Mouse (Mus musculus): ENCODE data around the gene Entpd2. TPM values are rescaled to one million over a fixed set of nuclear protein-coding genes. Genes with fewer than 3 reads are reported as not detected.
A peak's percentile ranks its signal among the peaks of the same experiment; 100 is the strongest.
"Not testable (repeated sequence)": the region's sequence is repeated elsewhere in the genome, so short reads cannot be mapped to it uniquely, and the experiment has no call there.

Entpd2 gene
- polyA plus RNA-seq, 1 experiment from 2014 or later, result not detected

DNA sequence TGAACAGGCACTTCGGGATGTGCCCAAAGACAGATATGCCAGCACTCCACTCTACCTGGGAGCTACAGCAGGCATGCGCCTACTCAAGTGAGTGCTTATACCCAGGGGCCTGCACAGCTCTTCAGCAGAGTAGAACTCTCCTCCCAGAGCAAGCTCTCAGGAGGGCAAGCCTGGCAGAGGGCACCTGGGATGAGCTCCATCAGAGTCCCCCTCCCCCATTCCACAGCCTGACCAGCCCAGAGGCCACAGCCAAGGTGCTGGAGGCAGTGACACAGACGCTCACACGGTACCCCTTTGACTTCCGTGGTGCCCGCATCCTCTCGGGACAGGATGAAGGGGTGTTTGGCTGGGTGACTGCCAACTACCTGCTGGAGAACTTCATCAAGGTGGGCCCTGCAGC, 2.4 kb downstream of the Entpd2 start:
- Histone ChIP-seq H3K27me3 (ENCODE audit: insufficient read depth, poor library complexity, severe bottlenecking) (peaks cover 100% of the 10 kb centered on the region), H3K27ac (no peak overlapping the region), H3K4me1 (peaks cover 33% of the 10 kb centered on the region), H3K36me3 (no peaks in the 10 kb centered on the region), H3K9me3 (no peaks in the 10 kb centered on the region), H3K4me3 (no peak overlapping the region)
- 81% methylated on average over 7 of the region's 7 CpGs for WGBS
- no peak for DNase-seq (ENCODE audit: low spot score)

DNA sequence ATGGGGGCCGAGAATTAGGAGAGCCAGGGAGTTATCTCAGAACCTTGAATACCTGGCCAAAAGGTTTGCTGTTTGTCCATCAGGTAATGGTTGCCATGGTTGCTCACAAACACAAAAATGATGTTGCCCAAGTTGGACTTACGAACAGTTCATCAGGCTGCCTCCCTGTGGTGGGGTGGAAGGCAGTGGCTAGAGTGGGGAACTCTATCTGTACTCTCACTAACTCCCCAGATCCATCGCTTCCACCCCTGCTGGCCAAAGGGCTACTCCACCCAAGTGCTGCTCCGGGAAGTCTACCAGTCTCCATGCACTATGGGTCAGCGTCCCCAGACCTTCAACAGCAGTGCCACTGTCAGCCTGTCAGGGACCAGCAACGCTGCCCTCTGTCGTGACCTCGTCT, 3.4 kb downstream of the Entpd2 start, which contains the start of gene Npdc1:
Gene Npdc1, plus strand, starts transcription at position 301 of the 400 bp plus-strand sequence.
- Histone ChIP-seq H3K9me3 (no peaks in the 10 kb centered on the region), H3K4me1 (peaks cover 36% of the 10 kb centered on the region), H3K27me3 (ENCODE audit: insufficient read depth, poor library complexity, severe bottlenecking) (peaks cover 100% of the 10 kb centered on the region), H3K27ac (no peak within 1 kb of the TSS), H3K36me3 (no peaks in the 10 kb centered on the region), H3K4me3 (no peak within 1 kb of the TSS)
- DNase-seq (ENCODE audit: low spot score), result no peak
- 53% methylated on average over 8 of the region's 8 CpGs for WGBS

DNA sequence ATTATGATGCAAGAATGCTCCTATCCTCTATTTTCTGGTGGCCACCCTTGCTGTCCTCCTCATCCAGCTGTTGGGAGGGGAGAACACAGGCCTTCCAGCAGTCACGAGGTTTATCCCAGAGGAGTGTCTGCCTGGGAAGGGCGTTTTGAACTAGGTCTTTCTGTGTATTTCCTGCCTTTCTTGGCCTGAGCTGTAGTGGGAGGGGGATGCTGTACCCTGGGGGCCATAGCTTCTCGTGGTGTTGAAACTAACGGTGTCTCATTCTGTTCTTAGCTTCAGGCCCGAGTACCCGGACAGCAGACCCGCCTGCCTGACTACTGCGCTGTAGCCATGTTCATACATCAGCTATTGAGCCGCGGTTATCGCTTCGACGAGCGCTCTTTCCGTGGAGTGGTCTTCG, 4.6 kb downstream of the Entpd2 start:
- WGBS, result 24% methylated on average over 16 of the region's 16 CpGs
- Histone ChIP-seq H3K4me1 (peaks cover 26% of the 10 kb centered on the region), H3K36me3 (no peaks in the 10 kb centered on the region), H3K27ac (no peak overlapping the region), H3K9me3 (no peaks in the 10 kb centered on the region), H3K4me3 (peak overlapping the region; percentile 22; the same call in 1 of the 2 replicates), H3K27me3 (ENCODE audit: insufficient read depth, poor library complexity, severe bottlenecking) (peaks cover 98% of the 10 kb centered on the region)
- DNase-seq (ENCODE audit: low spot score), result no peak

DNA sequence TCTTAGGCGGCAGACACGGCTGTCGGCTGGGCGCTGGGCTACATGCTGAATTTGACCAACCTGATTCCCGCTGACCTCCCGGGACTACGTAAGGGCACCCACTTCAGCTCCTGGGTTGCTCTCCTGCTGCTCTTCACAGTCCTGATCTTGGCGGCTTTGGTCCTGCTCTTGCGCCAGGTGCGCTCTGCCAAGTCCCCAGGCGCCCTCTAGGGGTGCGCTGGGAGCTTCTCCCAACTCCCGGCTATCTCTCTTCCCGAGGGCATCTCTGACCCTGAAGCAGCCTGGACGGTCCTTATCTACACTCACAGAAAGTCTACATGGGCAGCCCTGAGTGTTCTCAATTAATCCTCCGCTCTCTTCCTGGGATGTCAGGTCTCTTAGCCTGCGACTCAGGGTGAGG, 5.1 kb downstream of the Entpd2 start:
- Histone ChIP-seq H3K27me3 (ENCODE audit: insufficient read depth, poor library complexity, severe bottlenecking) (peaks cover 98% of the 10 kb centered on the region), H3K9me3 (no peaks in the 10 kb centered on the region), H3K27ac (no peak overlapping the region), H3K4me3 (peak overlapping the region; percentile 22; the same call in 1 of the 2 replicates), H3K4me1 (peaks cover 23% of the 10 kb centered on the region), H3K36me3 (no peaks in the 10 kb centered on the region)
- DNase-seq (ENCODE audit: low spot score), result no peak
- 2% methylated on average over 17 of the region's 17 CpGs for WGBS

- Histone ChIP-seq H3K27me3 (ENCODE audit: insufficient read depth, poor library complexity, severe bottlenecking) (peaks cover 98% of the 10 kb centered on the region), H3K27ac (no peak overlapping the region), H3K4me3 (peak overlapping the region; percentile 66), H3K9me3 (no peaks in the 10 kb centered on the region), H3K4me1 (peaks cover 15% of the 10 kb centered on the region), H3K36me3 (no peaks in the 10 kb centered on the region)
- DNase-seq (ENCODE audit: low spot score), result peak; percentile 88
- 2% methylated on average over 13 of the region's 13 CpGs for WGBS
Measured at GRCm38 (mm10) chr2:25402377-25402971, 6.8 kb downstream of the Entpd2 start.

- no peak overlapping the region; the same call in 1 of the 2 replicates for H3K27ac ChIP-seq
- H3K4me1 ChIP-seq, result peaks cover 15% of the 10 kb centered on the region
- no peaks in the 10 kb centered on the region for H3K9me3 ChIP-seq
- 2% methylated on average over 54 of the region's 54 CpGs for WGBS
- no peaks in the 10 kb centered on the region for H3K36me3 ChIP-seq
- H3K27me3 ChIP-seq (ENCODE audit: insufficient read depth, poor library complexity, severe bottlenecking), result peaks cover 98% of the 10 kb centered on the region
- H3K4me3 ChIP-seq, result peak overlapping the region; percentile 66
- no peak for DNase-seq (ENCODE audit: low spot score)
Measured at GRCm38 (mm10) chr2:25402972-25403601, 7.4 kb downstream of the Entpd2 start.

- H3K27ac ChIP-seq, result no peak overlapping the region
- peak overlapping the region; percentile 66; the same call in 1 of the 2 replicates for H3K4me3 ChIP-seq
- no peaks in the 10 kb centered on the region for H3K9me3 ChIP-seq
- no peak for DNase-seq (ENCODE audit: low spot score)
- no peaks in the 10 kb centered on the region for H3K36me3 ChIP-seq
- peaks cover 94% of the 10 kb centered on the region for H3K27me3 ChIP-seq (ENCODE audit: insufficient read depth, poor library complexity, severe bottlenecking)
- H3K4me1 ChIP-seq, result peaks cover 15% of the 10 kb centered on the region
- WGBS, result 73% methylated on average over 4 of the region's 4 CpGs
Measured at GRCm38 (mm10) chr2:25403994-25404393, 8.3 kb downstream of the Entpd2 start.

DNA sequence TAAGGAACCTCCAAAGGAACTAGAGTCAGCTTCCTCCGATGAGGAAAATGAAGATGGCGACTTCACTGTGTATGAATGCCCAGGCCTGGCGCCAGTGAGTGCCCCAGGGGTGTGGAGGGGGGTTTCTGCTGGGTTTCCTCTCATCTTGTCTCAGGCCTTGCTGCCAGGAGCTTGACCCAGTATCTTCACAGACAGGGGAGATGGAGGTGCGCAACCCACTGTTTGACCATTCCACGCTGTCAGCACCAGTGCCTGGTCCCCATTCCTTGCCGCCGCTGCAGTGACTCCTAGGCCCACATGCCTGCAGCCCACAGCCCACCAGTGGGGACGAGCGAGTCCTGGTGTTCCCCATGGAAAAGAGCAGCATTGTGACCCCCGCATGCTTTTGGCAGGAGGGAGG, 13.2 kb downstream of the Entpd2 start:
- Histone ChIP-seq H3K9me3 (no peaks in the 10 kb centered on the region), H3K27me3 (ENCODE audit: insufficient read depth, poor library complexity, severe bottlenecking) (peaks cover 57% of the 10 kb centered on the region), H3K27ac (no peak overlapping the region), H3K4me1 (no peaks in the 10 kb centered on the region), H3K4me3 (no peak overlapping the region), H3K36me3 (no peaks in the 10 kb centered on the region)
- DNase-seq (ENCODE audit: low spot score), result no peak
- WGBS, result 74% methylated on average over 10 of the region's 10 CpGs

- H3K27ac ChIP-seq; DNase-seq (ENCODE audit: low spot score); H3K4me1 ChIP-seq; H3K36me3 ChIP-seq; H3K4me3 ChIP-seq; H3K9me3 ChIP-seq: not testable (repeated sequence)
- peaks cover 24% of the 10 kb centered on the region for H3K27me3 ChIP-seq (ENCODE audit: insufficient read depth, poor library complexity, severe bottlenecking)
Measured at GRCm38 (mm10) chr2:25413436-25413835, 17.8 kb downstream of the Entpd2 start.

DNA sequence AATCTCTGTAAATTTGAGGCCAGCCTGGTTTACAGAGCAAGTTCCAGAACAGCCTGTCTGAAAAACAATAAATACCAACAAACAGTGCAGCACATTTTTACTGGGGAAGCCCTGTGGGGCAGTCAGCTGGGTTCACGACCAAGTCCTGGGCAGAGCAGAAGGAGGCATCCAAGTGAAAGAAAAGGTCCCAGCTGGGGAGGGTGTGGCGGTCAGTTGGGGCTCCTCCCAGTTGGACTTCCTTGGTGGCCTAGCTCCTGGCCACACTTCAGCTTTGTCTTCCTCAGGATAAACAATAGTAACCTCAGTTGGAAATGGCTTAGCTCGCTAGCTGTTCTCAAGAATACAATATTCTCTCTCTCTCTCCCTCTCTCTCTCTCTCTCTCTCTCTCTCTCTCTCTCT, 21.8 kb downstream of the Entpd2 start:
- no peak for DNase-seq (ENCODE audit: low spot score)
- Histone ChIP-seq H3K27ac (no peak overlapping the region), H3K4me3 (no peak overlapping the region), H3K9me3 (no peaks in the 10 kb centered on the region), H3K4me1 (no peaks in the 10 kb centered on the region), H3K27me3 (ENCODE audit: insufficient read depth, poor library complexity, severe bottlenecking) (peaks cover 21% of the 10 kb centered on the region), H3K36me3 (no peaks in the 10 kb centered on the region)
- WGBS, result 38% methylated on average over 3 of the region's 3 CpGs

- Histone ChIP-seq H3K9me3 (no peaks in the 10 kb centered on the region), H3K27me3 (ENCODE audit: insufficient read depth, poor library complexity, severe bottlenecking) (peaks cover 58% of the 10 kb centered on the region), H3K4me3 (no peak overlapping the region), H3K4me1 (no peaks in the 10 kb centered on the region), H3K27ac (no peak overlapping the region), H3K36me3 (no peaks in the 10 kb centered on the region)
- 12% methylated on average over 3 of the region's 3 CpGs for WGBS
- no peak for DNase-seq (ENCODE audit: low spot score)
Measured at GRCm38 (mm10) chr2:25421896-25422295, 26.2 kb downstream of the Entpd2 start.

GRCm38 (mm10) chr2:25422587-25423410, 27.1 kb downstream of the Entpd2 start, which contains the start of gene Fut7:
Gene Fut7, plus strand, starts transcription at chr2:25423267.
- Histone ChIP-seq H3K9me3 (no peaks in the 10 kb centered on the region), H3K27me3 (ENCODE audit: insufficient read depth, poor library complexity, severe bottlenecking) (peaks cover 58% of the 10 kb centered on the region), H3K4me1 (no peaks in the 10 kb centered on the region), H3K4me3 (no peak within 1 kb of the TSS), H3K36me3 (no peaks in the 10 kb centered on the region), H3K27ac (0 out of 2 replicates have a peak within 1 kb of the TSS, but pooled peaks have one; percentile 2)
- WGBS, result 55% methylated on average over 17 of the region's 17 CpGs
- no peak for DNase-seq (ENCODE audit: low spot score)

DNA sequence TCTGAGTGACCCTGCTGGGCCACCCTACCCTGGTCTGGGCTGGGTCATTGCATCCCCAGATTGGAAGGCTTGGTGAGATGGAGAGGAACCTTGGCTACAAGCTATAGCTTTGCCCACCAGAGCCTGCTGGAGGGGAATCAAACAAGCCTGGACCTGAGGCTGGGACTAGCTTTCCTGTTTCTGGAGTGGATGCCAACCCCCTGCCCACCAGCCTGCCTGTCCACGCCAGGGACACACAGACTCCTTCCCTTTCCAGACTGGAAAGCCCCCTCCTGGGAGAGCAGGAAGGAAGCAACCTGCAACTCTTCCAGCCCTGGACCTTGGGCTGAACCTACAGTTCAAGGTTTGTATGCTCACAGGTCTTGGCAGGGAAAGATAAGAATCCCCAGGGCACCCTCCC, 28.0 kb downstream of the Entpd2 start:
- 50% methylated on average over 1 of the region's 1 CpGs for WGBS
- Histone ChIP-seq H3K9me3 (no peaks in the 10 kb centered on the region), H3K4me1 (peaks cover 4% of the 10 kb centered on the region), H3K4me3 (no peak overlapping the region), H3K27ac (no peak overlapping the region), H3K36me3 (no peaks in the 10 kb centered on the region), H3K27me3 (ENCODE audit: insufficient read depth, poor library complexity, severe bottlenecking) (peaks cover 57% of the 10 kb centered on the region)
- no peak for DNase-seq (ENCODE audit: low spot score)

Measured in heart, embryonic 10.5 days (tissue).